Mouse (Mus musculus): ENCODE measurements around the gene Ankrd9. TPM values are rescaled to one million over a fixed set of nuclear protein-coding genes. Genes with fewer than 3 reads are reported as not detected.
A peak's percentile ranks its signal among the peaks of the same experiment; 100 is the strongest.

The Ankrd9 gene
- polyA plus RNA-seq, 1 experiment from 2014 or later = 13.5 TPM

DNA sequence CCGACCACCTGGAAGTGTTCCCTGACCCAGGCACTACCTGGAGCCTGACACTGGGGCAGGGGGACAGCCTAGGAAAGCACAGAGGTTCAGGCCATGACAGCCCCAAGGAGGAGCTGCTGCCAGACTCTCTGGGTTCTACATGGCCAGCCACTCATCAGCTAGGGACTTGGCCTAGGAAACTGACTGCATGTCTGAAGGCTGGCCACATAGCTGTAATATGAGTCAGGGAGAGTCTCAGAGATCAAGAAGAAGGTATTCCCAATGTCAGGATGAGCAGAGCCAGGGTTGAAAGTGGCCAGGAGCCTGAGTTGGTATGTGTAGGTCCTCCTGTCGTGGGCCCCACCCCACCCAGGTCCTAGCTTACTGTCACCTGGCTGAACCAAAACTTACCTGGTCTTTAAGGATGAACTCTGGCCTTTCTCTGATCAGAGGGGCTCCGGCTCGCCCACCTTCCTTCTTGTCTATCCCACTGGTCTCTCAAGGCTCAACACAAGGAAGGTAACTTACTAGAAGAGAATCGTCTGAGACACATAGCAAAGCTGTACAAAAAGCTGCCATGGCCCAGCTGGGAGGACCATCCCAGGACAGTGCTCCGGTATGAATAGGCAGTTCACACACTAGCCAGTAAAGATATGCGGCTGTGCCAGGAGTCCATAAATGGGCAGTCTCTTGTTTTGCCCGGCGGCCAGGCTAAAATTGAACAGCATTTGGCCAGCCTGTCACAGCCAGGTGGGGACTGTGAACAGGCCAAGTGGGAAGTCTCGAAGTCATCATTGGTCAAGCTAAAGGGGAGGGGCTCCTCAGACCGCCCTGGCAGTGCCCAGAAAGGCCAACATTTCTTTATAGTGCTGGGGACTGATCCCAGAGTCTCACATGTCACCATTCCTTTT is 7.9 kb upstream of the Ankrd9 start:
- Histone ChIP-seq H3K4me2 (no peak overlapping the region), H3K9ac (no peak overlapping the region), H3K4me1 (0 out of 2 replicates have a peak, but pooled peaks cover 5% of the 10 kb centered on the region), H3K27ac (replicated peaks) (no peak overlapping the region), H3K4me3 (no peak overlapping the region), H3K36me3 (no peaks in the 10 kb centered on the region), H3K27me3 (replicated peaks) (no peaks in the 10 kb centered on the region), H3K9me3 (no peaks in the 10 kb centered on the region)
- ATAC-seq (ENCODE audit: extremely low read depth, insufficient number of reproducible peaks, low FRiP score, low TSS enrichment) = no peak
- WGBS = 77% methylated on average over 11 of the region's 11 CpGs

GRCm38 (mm10) chr12:110985141-110985540 is 6.3 kb upstream of the Ankrd9 start:
- Histone ChIP-seq H3K36me3 (no peaks in the 10 kb centered on the region), H3K27ac (replicated peaks) (no peak overlapping the region), H3K4me3 (no peak overlapping the region), H3K4me1 (no peaks in the 10 kb centered on the region), H3K4me2 (no peak overlapping the region), H3K27me3 (replicated peaks) (no peaks in the 10 kb centered on the region), H3K9ac (no peak overlapping the region), H3K9me3 (no peaks in the 10 kb centered on the region)
- 79% methylated on average over 9 of the region's 9 CpGs for WGBS
- ATAC-seq (ENCODE audit: extremely low read depth, insufficient number of reproducible peaks, low FRiP score, low TSS enrichment) = no peak

GRCm38 (mm10) chr12:110984598-110984997 is 5.8 kb upstream of the Ankrd9 start:
- peaks cover 3% of the 10 kb centered on the region for H3K4me1 ChIP-seq
- H3K9ac ChIP-seq = no peak overlapping the region
- H3K4me2 ChIP-seq = no peak overlapping the region
- H3K4me3 ChIP-seq = no peak overlapping the region
- no peaks in the 10 kb centered on the region for H3K36me3 ChIP-seq
- H3K27ac ChIP-seq (replicated peaks) = no peak overlapping the region
- ATAC-seq (ENCODE audit: extremely low read depth, insufficient number of reproducible peaks, low FRiP score, low TSS enrichment) = no peak
- H3K27me3 ChIP-seq (replicated peaks) = no peaks in the 10 kb centered on the region
- WGBS = 66% methylated on average over 4 of the region's 4 CpGs
- no peaks in the 10 kb centered on the region for H3K9me3 ChIP-seq

GRCm38 (mm10) chr12:110983714-110984113 is 4.9 kb upstream of the Ankrd9 start:
- ATAC-seq (ENCODE audit: extremely low read depth, insufficient number of reproducible peaks, low FRiP score, low TSS enrichment) = no peak
- Histone ChIP-seq H3K27me3 (replicated peaks) (no peaks in the 10 kb centered on the region), H3K27ac (replicated peaks) (no peak overlapping the region), H3K9ac (no peak overlapping the region), H3K4me1 (peaks cover 7% of the 10 kb centered on the region), H3K4me3 (no peak overlapping the region), H3K4me2 (no peak overlapping the region), H3K9me3 (no peaks in the 10 kb centered on the region), H3K36me3 (no peaks in the 10 kb centered on the region)
- 70% methylated on average over 8 of the region's 8 CpGs for WGBS

DNA sequence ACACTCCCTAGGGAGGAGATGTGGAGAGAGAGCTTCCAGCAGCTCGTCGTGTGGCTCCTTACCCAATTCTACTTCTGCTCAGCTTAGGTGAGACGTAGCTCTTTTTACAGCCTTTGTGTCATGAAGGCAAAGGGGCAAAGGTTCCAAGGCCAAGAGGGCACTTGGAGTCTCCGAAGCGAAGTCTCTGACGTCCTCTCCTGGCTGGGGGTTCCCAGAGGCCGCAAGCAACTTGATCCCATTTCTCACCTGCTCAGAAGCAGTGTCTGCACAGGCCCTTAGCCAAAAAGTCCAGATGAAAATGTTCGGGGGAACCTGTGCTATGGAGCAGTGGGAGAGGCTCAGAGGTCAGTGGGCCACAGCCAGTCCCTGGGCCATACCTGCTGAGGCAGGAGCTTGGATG is 4.2 kb upstream of the Ankrd9 start:
- no peaks in the 10 kb centered on the region for H3K36me3 ChIP-seq
- ATAC-seq (ENCODE audit: extremely low read depth, insufficient number of reproducible peaks, low FRiP score, low TSS enrichment) = no peak
- WGBS = 79% methylated on average over 8 of the region's 8 CpGs

DNA sequence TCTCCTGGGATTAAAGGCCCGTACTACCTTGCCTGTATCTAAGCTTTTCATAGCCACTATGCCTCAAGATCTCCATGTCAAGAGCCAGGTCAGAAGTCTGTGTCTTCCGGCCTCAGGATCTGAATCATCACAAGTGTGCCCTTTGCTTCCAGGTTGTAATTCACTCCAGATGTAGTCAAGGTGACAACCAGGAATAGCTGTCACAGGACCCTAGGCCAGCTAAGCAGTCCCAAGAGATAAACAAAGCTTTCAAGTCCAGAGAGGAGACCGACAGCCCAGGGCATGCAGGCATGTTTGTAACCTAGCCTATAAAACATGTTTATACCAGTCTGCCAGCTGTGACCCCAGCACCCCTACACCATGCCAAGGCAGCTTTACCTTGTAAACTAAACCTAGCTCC is 2.9 kb upstream of the Ankrd9 start:
- H3K9me3 ChIP-seq = no peaks in the 10 kb centered on the region
- H3K27ac ChIP-seq (replicated peaks) = no peak overlapping the region
- no peak overlapping the region for H3K4me2 ChIP-seq
- H3K36me3 ChIP-seq = peaks cover 6% of the 10 kb centered on the region
- no peak overlapping the region for H3K4me3 ChIP-seq
- no peak for ATAC-seq (ENCODE audit: extremely low read depth, insufficient number of reproducible peaks, low FRiP score, low TSS enrichment)
- no peak overlapping the region for H3K9ac ChIP-seq
- H3K27me3 ChIP-seq (replicated peaks) = no peaks in the 10 kb centered on the region; the same call in 1 of the 2 replicates
- 69% methylated on average over 3 of the region's 3 CpGs for WGBS
- peaks cover 19% of the 10 kb centered on the region for H3K4me1 ChIP-seq

More for the DNA sequence above, 4.2 kb upstream of the Ankrd9 start:
- Histone ChIP-seq H3K4me1 (peaks cover 11% of the 10 kb centered on the region), H3K27ac (replicated peaks) (no peak overlapping the region), H3K27me3 (replicated peaks) (no peaks in the 10 kb centered on the region), H3K4me3 (no peak overlapping the region), H3K9me3 (no peaks in the 10 kb centered on the region), H3K4me2 (no peak overlapping the region), H3K9ac (no peak overlapping the region)

GRCm38 (mm10) chr12:110979808-110980207 is 968 bp upstream of the Ankrd9 start:
- H3K4me2 ChIP-seq = peak overlapping the region; percentile 91
- 68% methylated on average over 3 of the region's 3 CpGs for WGBS
- H3K4me3 ChIP-seq = no peak overlapping the region
- H3K27ac ChIP-seq (replicated peaks) = peak overlapping the region; percentile 87; the same call in 1 of the 2 replicates
- H3K9me3 ChIP-seq = no peaks in the 10 kb centered on the region
- H3K4me1 ChIP-seq = peaks cover 20% of the 10 kb centered on the region
- H3K9ac ChIP-seq = no peak overlapping the region
- H3K36me3 ChIP-seq = peaks cover 25% of the 10 kb centered on the region
- no peak for ATAC-seq (ENCODE audit: extremely low read depth, insufficient number of reproducible peaks, low FRiP score, low TSS enrichment)
- H3K27me3 ChIP-seq (replicated peaks) = no peaks in the 10 kb centered on the region; the same call in 1 of the 2 replicates

- Histone ChIP-seq H3K27me3 (replicated peaks) (no peaks in the 10 kb centered on the region; the same call in 1 of the 2 replicates), H3K36me3 (peaks cover 41% of the 10 kb centered on the region), H3K4me2 (peak overlapping the region; percentile 91), H3K9ac (peak overlapping the region; percentile 91), H3K4me3 (peak overlapping the region; percentile 77), H3K27ac (replicated peaks) (peak overlapping the region; percentile 86), H3K9me3 (no peaks in the 10 kb centered on the region), H3K4me1 (peaks cover 30% of the 10 kb centered on the region)
- 37% methylated on average over 14 of the region's 14 CpGs for WGBS
- peak; percentile 4; the same call in 1 of the 2 replicates for ATAC-seq (ENCODE audit: extremely low read depth, insufficient number of reproducible peaks, low FRiP score, low TSS enrichment)
Observed at GRCm38 (mm10) chr12:110977896-110978606, 789 bp downstream of the Ankrd9 start.

DNA sequence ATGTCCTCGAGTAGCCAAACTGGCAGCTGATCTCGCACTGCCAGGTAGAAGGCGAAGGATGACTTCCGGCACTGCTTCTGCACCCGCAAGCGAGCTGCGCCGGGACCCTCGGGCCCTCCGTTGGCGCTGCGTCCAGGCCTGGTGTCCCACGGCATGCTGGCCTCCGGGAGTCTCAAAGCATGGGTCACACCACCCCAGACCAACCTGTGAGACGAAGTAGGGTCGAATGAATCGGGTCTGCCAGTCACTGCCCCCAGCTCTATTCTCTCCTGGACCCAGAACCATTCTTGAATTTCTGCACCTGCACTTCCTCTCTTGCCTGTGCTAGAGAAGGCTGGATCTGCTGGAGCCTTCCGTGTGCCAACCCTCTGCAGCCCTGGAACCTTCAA is 1.5 kb downstream of the Ankrd9 start:
- ATAC-seq (ENCODE audit: extremely low read depth, insufficient number of reproducible peaks, low FRiP score, low TSS enrichment) = no peak
- peak overlapping the region; percentile 91 for H3K9ac ChIP-seq

DNA sequence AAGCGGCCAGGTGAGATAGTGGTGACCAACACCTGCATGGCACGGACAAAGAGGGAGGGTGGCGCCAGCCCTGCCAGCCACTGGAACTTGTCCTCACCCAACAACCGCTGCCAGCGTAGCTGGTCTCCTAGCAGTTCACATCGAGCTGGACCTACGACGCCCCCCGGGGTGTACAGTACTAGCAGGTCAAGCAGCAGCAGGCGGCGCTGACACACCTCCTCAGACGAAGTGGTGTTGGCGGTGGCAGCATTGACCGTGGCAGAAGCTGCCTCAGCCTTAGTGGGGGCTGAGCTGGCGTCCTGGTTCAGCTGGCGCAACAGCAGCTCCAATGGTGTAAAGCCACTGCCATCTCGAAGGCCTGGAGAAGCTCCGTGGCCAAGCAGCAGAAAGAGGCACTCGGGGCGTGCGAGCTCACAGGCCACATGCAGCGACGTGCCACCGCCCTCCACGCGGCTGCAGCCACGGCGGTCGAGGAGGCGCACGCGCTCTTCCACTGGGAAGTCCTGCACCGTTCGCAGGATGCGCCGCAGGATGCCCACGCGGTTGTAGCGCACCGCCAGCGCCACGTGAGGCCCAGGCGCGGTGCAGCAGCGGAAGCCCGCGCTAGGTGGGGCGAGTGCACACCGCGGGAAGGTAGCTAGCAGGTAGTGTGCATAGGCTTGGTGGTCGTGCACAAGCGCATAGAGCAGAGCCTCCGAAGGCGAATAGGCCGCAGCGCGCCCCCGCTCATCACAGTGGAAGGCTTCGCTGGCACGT is 2.1 kb downstream of the Ankrd9 start:
- peaks cover 47% of the 10 kb centered on the region for H3K36me3 ChIP-seq
- no peaks in the 10 kb centered on the region; the same call in 1 of the 2 replicates for H3K27me3 ChIP-seq (replicated peaks)
- 83% methylated on average over 60 of the region's 60 CpGs for WGBS
- no peak overlapping the region for H3K9ac ChIP-seq
- no peaks in the 10 kb centered on the region for H3K9me3 ChIP-seq
- H3K4me2 ChIP-seq = peak overlapping the region; percentile 91
- peaks cover 30% of the 10 kb centered on the region for H3K4me1 ChIP-seq
- ATAC-seq (ENCODE audit: extremely low read depth, insufficient number of reproducible peaks, low FRiP score, low TSS enrichment) = no peak
- peak overlapping the region; percentile 77 for H3K4me3 ChIP-seq
- no peak overlapping the region for H3K27ac ChIP-seq (replicated peaks)

More for the DNA sequence above, 1.5 kb downstream of the Ankrd9 start:
- Histone ChIP-seq H3K4me2 (peak overlapping the region; percentile 91), H3K4me3 (peak overlapping the region; percentile 77), H3K9me3 (no peaks in the 10 kb centered on the region), H3K4me1 (peaks cover 30% of the 10 kb centered on the region), H3K27me3 (replicated peaks) (no peaks in the 10 kb centered on the region; the same call in 1 of the 2 replicates), H3K36me3 (peaks cover 47% of the 10 kb centered on the region), H3K27ac (replicated peaks) (no peak overlapping the region)
- WGBS = 94% methylated on average over 18 of the region's 18 CpGs
